Mouse (Mus musculus): ENCODE data around the gene Sorbs1.

GRCm38 (mm10) chr19:40349281-40349680 lies 164.3 kb downstream of the Sorbs1 start:
- TF ChIP-seq CTCF (conservative IDR thresholded peaks at IDR 0.05; ENCODE audit: low read length) (no peak), POU5F1 (IDR thresholded peaks at IDR 0.05; ENCODE audit: borderline replicate concordance, low read length) (no peak), NANOG (IDR thresholded peaks at IDR 0.05; ENCODE audit: borderline replicate concordance, low read length) (no peak)

Measured in E14TG2a.4 (cell line).